Comparison of ENCODE assay signal across 8 mouse cellular contexts in genomic region chr13:96983251-96984126, GRCm38 (mm10). TPM values are rescaled to one million over a fixed set of nuclear protein-coding genes. Genes with fewer than 3 reads are reported as not detected.
DNase-seq lines count a peak whose midpoint lies in the region; ATAC-seq and TF ChIP-seq lines count a peak whose summit lies in the region.

No protein-coding gene starts in this region.

- H3K4me2 ChIP-seq in heart, embryonic 13.5 days = peak overlapping the region; percentile 45

- POLR2A ChIA-PET in Patski (lab: Charles Lee) = interaction anchor here (0.6 to 0.7 kb wide), 2 partner anchors 26 to 37 kb away, joined by 3 to 4 read pairs; no protein-coding TSS in a partner anchor

- 56% methylated on average over 26 of the region's 26 CpGs for WGBS in heart, embryonic 13.5 days

- no peak overlapping the region for H3K27ac ChIP-seq in heart, embryonic 13.5 days (replicated peaks)

- H3K4me3 ChIP-seq in heart, embryonic 13.5 days = no peak overlapping the region

- H3K4me1 ChIP-seq in heart, embryonic 13.5 days = peaks cover 19% of the 10 kb centered on the region

- DNase-seq in heart, postnatal 10 days = no peak
- DNase-seq in Patski (ENCODE audit: low read depth, low spot score) = no peak
- peak; percentile 67 for DNase-seq in kidney, adult 18-20 months
- peak; percentile 11 for DNase-seq in lung, postnatal 10 days
- no peak for DNase-seq in frontal cortex, postnatal 14 days (ENCODE audit: low spot score in 2 of 2)
- no peak for DNase-seq in right cerebral cortex, postnatal 10 days (ENCODE audit: low spot score in 2 of 2)
- no peak for DNase-seq in cerebellum, adult 9-10 months

- intact Hi-C loops in heart, postnatal 10 days (cut with DNase I) = no loop called here

- CTCF ChIA-PET in Patski (lab: Charles Lee) = interaction anchor here (1.3 to 1.4 kb wide), 2 partner anchors 48 to 58 kb away, joined by 3 read pairs; no protein-coding TSS in a partner anchor

- in situ Hi-C loops in Patski (cut with MboI; ENCODE audit: low pct_unique_long_range_greater_than_20kb) = no loop called here

- H3K27me3 ChIP-seq in heart, embryonic 13.5 days (replicated peaks) = no peaks in the 10 kb centered on the region
- no peaks in the 10 kb centered on the region for H3K27me3 ChIP-seq in Patski

- H3K9me3 ChIP-seq in heart, embryonic 13.5 days = no peaks in the 10 kb centered on the region

- H3K36me3 ChIP-seq in heart, embryonic 13.5 days = no peaks in the 10 kb centered on the region

- no peak overlapping the region for H3K9ac ChIP-seq in heart, embryonic 13.5 days

- ATAC-seq in heart, embryonic 13.5 days (ENCODE audit: extremely low read depth, insufficient number of reproducible peaks, low FRiP score, low TSS enrichment) = no peak
- ATAC-seq in Patski = peak; percentile 93

- TF ChIP-seq CTCF in Patski (IDR thresholded peaks at IDR 0.05) = no peak

RNA-seq across cellular contexts. Expression of gene 1700029F12Rik, which starts 50.7 kb away (rescaled TPM):
- polyA plus RNA-seq in heart, embryonic 13.5 days (2015; fragmentation: Nextera tagmentation; extraction: Ambion mirVana) = not detected in 2 replicates
- total RNA-seq in heart, postnatal 10 days (2021) = not detected
- polyA plus RNA-seq in Patski (2021) = not detected

RNA-seq across cellular contexts. Expression of gene Gcnt4, which starts 59.0 kb away (rescaled TPM):
- 0.36 and 0.44 TPM in 2 replicates for polyA plus RNA-seq in heart, embryonic 13.5 days (2015; fragmentation: Nextera tagmentation; extraction: Ambion mirVana)
- total RNA-seq in heart, postnatal 10 days (2021) = under 1 TPM; 0.30 to 0.36 TPM
- polyA plus RNA-seq in Patski (2021) = 1.7 TPM

Comparison
In these comparisons a context has a peak if more than half of its experiments do, and no peak if none do; other contexts are left out.
1. DNase-seq: peak in kidney, adult 18-20 months (single experiment) and lung, postnatal 10 days (single experiment); none in heart, postnatal 10 days (0 of 2), Patski (single experiment), frontal cortex, postnatal 14 days (0 of 2), right cerebral cortex, postnatal 10 days (0 of 2) and cerebellum, adult 9-10 months (single experiment).